Mouse (Mus musculus): Measurements from ENCODE around the gene Slfn4.
"Not testable (repeated sequence)": the region's sequence is repeated elsewhere in the genome, so short reads cannot be mapped to it uniquely, and the experiment has no call there.

Slfn4 gene

GRCm38 (mm10) chr11:83174948-83175539 is at the start of gene Slfn4:
Slfn4 (plus strand) TSS chr11:83175186.
- DNase-seq = no peak

GRCm38 (mm10) chr11:83125633-83126032 is 49.4 kb upstream of the Slfn4 start:
- DNase-seq = not testable (repeated sequence)

- DNase-seq = not testable (repeated sequence)
These were observed 37.7 kb upstream of the Slfn4 start for GRCm38 (mm10) chr11:83137253-83137652.

- not testable (repeated sequence) for DNase-seq
These were observed 26.0 kb upstream of the Slfn4 start for GRCm38 (mm10) chr11:83148939-83149338.

GRCm38 (mm10) chr11:83191134-83191893 is 16.3 kb downstream of the Slfn4 start, which contains the start of gene Slfn3:
Slfn3 (plus strand) TSS chr11:83191330.
- peak; percentile 79 for DNase-seq

GRCm38 (mm10) chr11:83192001-83192400 is 17.0 kb downstream of the Slfn4 start:
- peak; percentile 49 for DNase-seq

- DNase-seq = no peak
These were observed 30.0 kb downstream of the Slfn4 start for GRCm38 (mm10) chr11:83205002-83205401.

GRCm38 (mm10) chr11:83216119-83216518 is 41.1 kb downstream of the Slfn4 start:
- DNase-seq = no peak

GRCm38 (mm10) chr11:83221328-83221877 is 46.4 kb downstream of the Slfn4 start:
- DNase-seq = no peak

- DNase-seq = peak; percentile 50
These were observed 48.4 kb downstream of the Slfn4 start for GRCm38 (mm10) chr11:83223367-83223766.

GRCm38 (mm10) chr11:83223793-83224192 is 48.8 kb downstream of the Slfn4 start:
- DNase-seq = peak; percentile 27

- DNase-seq = peak; percentile 53
These were observed 49.2 kb downstream of the Slfn4 start for GRCm38 (mm10) chr11:83224217-83224616.

- no peak for DNase-seq
These were observed 49.8 kb downstream of the Slfn4 start for GRCm38 (mm10) chr11:83224750-83225149.

GRCm38 (mm10) chr11:83225371-83225960 is 50.5 kb downstream of the Slfn4 start:
- DNase-seq = no peak

GRCm38 (mm10) chr11:83227926-83228723 is 53.1 kb downstream of the Slfn4 start:
- no peak for DNase-seq

- DNase-seq = peak; percentile 50
These were observed 56.0 kb downstream of the Slfn4 start for GRCm38 (mm10) chr11:83230966-83231365.

- DNase-seq = not testable (repeated sequence)
These were observed 58.6 kb downstream of the Slfn4 start for GRCm38 (mm10) chr11:83233621-83234020.

GRCm38 (mm10) chr11:83237390-83237789 is 62.4 kb downstream of the Slfn4 start:
- not testable (repeated sequence) for DNase-seq

GRCm38 (mm10) chr11:83238389-83238788 is 63.4 kb downstream of the Slfn4 start:
- no peak for DNase-seq

GRCm38 (mm10) chr11:83239811-83240210 is 64.8 kb downstream of the Slfn4 start:
- DNase-seq = no peak

All from thymus, postnatal 4 days (tissue).